Mouse (Mus musculus) natural killer cell, adult 2 months (primary cell): ENCODE results near the gene Zfp366.
"Not testable (repeated sequence)": the region's sequence is repeated elsewhere in the genome, so short reads cannot be mapped to it uniquely, and the experiment has no call there.

Source experiments
- DNase-seq, 2 experiments: peaks; one replicate each; pipeline ENCODE4 v3.0.0; 2022; ENCODE audit warnings: low spot score in 2 of 2

The Zfp366 gene

DNA sequence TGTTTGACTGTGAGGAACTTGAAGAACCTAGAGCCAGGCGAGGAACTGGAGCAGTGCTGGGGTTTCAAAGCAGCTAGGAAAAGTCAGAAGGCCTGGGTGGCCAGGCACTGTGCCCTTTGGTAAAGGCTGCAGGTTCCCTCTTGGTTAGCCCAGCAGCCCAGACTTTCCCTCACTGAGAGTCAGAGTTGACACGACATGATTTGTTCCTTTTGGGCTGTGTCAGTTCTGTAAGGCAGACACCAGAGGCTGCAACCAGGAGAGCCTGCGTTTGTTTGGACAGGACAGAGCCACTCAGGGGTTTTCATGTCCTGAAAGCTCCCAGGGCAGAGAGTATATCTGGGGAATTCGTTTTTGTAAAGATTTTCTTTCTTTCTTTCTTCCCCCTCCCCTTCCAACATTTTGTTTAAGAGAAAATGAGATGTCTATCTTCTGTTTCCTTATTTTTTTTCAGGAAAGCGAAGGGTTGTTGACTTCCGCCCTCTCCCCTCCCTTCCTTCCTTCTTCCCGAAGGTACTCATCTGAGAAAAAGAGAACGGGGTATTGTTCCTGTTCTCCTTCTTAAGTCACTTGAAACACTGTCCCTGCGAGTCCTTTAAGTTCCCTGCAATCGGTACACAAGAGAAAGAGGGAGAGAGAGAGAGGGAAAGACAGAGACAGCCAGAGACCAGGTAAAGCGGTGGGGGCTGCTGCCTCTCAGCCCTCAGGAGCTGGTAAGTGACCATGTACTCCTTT is at the start of gene Zfp366:
TSS of gene Zfp366 (plus strand) at position 669 of the 732 bp plus-strand sequence.
- DNase-seq: no peak

DNA sequence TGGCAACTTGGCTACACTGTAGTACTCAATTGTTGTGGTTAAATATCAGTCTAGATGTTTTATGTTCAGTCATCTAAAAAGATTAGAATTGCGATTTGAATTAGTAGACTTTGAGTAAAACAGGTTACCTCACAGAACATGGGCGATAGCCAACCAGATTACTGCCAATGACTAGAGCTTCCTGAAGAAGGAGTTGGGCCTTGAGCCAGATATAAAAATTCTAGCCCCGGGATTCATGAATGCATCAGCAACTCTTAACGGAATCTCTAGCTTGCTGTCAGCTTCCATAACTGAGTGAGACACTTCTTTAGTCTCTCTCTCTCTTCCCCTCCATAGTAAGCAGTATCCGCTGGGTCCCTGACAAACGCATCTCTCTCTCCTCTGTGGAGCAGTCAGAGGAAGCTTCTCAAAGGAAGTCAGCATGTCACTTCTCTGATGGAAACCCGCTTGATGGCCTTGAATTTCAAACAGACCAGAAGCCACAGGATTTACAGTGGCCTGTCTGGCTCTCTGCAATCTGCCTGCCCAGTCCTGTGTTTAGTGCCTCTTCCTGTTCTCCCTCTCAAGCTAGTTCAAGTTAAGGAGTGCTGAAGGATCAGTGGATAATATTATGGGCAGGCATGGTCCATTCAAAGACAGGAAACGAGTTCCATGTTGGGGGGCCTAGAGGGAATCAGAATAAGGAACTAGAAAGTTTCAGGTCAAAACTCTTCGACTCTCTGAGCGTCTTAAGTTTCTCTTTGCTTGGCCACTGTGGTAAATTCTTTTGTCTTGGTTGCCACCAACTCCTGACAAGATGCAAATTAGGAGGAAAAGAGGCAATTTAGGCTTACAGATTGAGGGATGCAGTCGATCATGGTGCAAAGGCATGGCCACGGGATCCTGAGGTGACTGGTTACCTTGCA is 46.0 kb upstream of the Zfp366 start:
- DNase-seq: no peak

- no peak for DNase-seq
Observed at GRCm38 (mm10) chr13:99146355-99146871, 38.2 kb upstream of the Zfp366 start.

DNA sequence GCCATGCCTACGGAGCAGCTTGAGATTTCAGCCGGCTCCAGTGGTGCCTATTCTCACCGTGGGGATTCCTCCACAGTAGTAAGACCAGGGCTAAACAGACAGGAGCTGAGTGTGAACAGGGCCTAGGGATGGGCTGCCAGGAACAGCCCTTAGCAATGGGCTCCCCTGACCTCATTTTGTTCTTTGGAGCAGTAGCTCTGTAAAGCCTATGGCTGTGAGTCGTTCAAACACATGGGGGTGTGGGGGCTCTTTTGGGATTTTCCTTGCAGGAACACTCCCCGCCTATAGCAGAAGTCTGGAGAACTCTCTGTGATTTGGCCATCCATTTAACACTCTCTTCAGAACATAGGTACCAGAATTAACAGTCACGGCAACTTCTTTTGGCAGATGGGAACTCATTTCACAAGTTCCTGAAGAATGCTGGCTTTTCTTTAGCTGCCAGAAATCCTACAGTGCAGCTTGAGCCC is 36.9 kb upstream of the Zfp366 start:
- DNase-seq: no peak

GRCm38 (mm10) chr13:99149551-99150305 is 34.9 kb upstream of the Zfp366 start:
- DNase-seq: no peak

GRCm38 (mm10) chr13:99150626-99151025 is 34.0 kb upstream of the Zfp366 start:
- DNase-seq: no peak

- DNase-seq: no peak
Observed at GRCm38 (mm10) chr13:99151121-99151520, 33.5 kb upstream of the Zfp366 start.

DNA sequence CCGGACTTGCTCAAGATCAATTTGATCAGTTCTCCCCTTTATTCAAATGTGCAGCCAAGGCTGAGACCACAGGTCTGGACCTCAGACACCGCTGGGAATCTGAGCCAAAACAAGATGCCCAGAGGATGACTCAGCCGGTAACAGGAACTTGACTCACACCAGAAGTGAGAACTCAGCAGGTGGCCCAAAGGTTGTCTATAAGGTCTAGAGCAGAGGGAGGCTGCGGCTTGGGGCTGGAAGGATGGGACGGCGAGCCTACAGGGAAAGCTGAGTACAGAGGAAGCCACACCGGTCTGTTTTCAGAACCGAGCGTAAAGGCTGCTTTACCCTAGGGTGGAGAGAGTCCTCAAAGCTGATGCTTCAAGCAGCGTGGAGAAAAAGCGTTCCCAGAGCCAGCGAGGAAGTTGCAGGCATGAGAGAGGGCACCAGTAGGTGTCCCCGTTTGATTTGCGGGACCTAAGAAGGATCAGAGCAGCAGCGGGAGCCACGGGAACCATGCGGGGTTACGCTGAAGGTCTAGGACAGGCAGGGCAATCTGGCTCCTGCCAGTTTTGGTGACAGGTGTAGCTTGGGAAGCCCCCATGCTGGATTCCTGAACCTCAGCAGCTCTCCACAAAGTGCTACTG is 32.2 kb upstream of the Zfp366 start:
- DNase-seq: no peak

DNA sequence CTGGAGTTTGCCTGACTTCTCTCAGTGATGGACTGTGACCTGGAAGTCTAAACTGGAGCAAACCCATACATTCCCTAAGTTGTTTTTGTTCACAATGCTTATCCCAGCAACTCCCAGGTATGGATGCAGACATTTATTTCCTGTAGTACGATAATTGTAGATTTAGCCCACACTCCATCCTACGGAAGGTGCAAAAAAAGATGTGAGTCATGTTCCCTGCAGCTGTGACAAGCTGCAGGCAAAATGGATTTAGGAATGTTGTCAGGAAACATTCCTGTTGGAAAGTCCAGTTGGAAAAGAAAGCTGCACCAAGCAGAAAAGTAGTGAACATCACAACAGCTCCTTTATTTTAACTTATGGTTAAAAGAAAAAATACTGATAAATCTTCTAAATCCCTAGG is 26.9 kb upstream of the Zfp366 start:
- DNase-seq: no peak

GRCm38 (mm10) chr13:99158773-99159172 is 25.9 kb upstream of the Zfp366 start:
- DNase-seq: no peak

GRCm38 (mm10) chr13:99163071-99163470 is 21.6 kb upstream of the Zfp366 start:
- no peak for DNase-seq

DNA sequence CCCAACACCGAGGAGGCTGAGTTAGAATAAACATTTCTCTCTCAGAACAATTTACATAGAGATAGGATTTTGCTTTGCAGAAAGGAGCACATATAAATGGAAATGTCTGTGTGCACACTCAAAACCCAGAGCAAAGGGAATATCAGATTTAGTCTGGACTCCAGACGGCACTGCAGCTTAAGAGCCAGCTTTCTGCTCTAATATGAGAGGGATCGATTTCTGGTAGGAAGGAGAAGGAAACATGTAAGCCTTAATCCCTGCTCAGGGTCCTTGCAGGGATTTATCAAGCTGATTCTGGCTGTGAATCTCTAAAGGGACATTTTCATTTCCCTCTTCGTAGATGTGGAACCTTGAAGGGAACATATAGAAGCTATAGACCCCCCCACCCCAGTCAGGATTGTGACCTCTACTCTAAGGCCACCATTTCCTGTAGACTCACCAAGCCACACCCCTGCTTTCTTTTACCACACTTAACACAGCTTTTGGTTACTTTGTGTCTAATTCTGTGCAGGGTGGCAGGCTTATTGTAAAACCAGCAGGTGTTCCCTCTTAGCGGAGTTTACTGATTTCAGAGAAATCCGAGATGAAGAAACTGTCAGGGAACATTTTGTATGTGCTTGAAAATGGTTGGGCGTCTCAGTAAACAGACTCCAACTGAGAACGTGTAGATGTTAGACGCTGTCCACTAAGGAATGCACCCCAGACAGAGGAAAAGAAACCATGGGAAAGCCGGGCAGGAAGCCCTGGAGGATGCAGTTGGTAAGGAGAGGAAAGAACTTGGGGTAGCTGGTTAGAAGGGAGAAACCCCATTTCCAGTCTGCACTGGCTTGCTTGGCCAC is 20.9 kb upstream of the Zfp366 start:
- DNase-seq: no peak

DNA sequence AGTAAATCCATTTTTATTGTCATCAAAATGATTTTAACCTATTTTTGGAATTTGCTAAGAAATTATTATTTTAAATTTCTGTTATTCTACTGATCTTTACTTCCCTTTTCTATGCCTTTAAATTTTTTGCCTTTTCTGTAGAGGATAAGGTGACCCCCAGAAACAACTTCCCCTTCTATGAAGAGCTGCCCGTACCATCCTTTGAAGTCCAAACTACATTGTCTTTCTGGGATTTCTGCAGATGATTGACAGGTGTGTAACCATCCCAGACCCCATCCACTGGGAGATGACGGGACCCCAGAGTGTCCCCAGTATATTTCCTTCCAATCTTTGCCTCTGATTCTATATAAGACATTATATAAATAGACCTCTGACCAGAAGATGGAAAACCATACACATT is 20.3 kb upstream of the Zfp366 start:
- DNase-seq: no peak

GRCm38 (mm10) chr13:99169401-99169800 is 15.2 kb upstream of the Zfp366 start:
- no peak for DNase-seq

DNA sequence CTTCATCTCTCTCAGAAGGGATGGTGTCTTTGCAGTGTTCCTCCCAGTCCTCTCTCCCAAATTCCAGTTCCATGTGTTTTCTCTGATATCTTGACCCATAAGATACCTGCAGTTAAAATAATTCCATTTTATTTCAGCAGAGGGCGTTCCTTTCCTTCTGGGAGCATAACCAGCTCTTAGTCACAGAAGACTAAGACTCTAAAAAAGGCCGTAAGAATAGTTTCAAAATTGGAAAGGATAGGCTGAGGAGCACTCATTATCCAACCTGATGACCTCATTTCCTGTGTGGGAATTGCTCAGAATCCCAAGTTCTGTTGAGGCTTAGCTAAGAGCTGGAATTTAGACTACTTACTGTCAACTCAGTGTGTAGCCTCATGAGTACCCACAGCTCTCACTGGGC is 14.3 kb upstream of the Zfp366 start:
- no peak for DNase-seq

GRCm38 (mm10) chr13:99173849-99174248 is 10.8 kb upstream of the Zfp366 start:
- DNase-seq: no peak

DNA sequence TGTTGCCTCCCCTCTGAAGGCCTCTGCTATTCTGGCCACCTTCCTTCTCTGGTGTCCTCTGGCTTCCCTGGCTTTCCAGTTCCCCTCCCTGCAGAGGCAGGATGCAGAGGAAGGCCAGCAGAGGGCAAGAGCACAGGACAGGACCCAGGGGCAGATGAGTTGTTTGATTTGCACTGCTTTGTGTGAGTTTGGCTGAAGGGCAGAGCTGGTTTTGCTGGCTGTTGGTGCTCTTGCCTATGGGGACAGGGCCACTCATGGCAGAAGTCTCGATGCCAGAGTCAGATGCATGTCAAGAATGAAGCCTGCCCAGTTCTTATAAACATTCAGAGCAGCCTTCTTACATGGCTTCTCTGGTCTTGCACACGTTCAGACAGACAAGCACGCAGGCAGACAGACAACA is 1.8 kb upstream of the Zfp366 start:
- not testable (repeated sequence) for DNase-seq

DNA sequence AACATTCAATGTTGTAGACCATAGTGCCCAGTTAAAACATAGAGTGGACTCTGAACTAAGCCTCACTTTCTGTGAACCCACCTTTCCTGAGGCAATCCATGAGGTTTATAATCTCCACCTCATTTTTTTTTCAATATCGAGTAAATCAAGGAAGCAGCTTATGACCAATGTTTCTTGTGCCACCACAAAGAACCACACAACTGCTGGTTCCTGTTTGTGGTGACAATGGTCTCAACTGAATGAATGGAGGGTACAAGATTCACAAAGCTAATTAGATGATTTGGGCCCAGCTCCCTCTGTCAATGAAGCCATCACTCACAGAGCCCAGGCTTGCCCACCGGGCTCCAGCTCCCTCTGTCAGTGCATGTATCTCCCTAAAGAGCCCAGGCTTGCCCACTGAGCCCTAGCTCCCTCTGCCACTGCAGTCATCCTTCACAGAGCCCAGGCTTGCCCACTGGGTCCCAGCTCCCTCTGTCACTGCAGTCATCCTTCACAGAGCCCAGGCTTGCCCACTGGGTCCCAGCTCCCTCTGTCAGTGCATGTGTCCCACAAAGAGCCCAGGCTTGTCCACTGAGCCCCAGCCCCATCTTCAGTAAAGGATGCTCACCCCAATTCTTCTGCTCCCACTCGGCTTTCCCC is 1.2 kb upstream of the Zfp366 start:
- DNase-seq: no peak

GRCm38 (mm10) chr13:99185573-99185972 is 950 bp downstream of the Zfp366 start:
- no peak for DNase-seq
